In the genomic region with DNA sequence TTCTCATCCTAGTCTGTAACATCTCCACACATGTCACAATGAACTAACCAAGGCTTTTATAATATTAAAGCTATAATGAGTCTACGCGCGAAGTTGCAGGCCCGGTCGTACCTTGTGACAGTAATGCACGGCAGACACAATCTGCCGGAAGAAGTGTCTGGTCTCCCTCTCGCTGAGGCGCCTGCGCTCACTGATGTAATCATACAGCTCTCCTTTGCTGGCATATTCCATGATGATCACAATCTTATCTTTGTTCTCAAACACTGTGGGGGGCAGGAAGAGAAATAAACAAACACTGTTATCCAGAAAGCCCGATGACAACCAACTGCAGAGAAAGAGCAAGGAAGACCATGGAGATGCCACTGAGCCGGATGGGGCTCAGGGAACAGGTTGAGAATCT, we compare ENCODE assay signal across 22 mouse cellular contexts. TPM values are rescaled to one million over a fixed set of nuclear protein-coding genes. Genes with fewer than 3 reads are reported as not detected.
A peak's percentile ranks its signal among the peaks of the same experiment; 100 is the strongest.
DNase-seq lines count a peak whose midpoint lies in the region; ATAC-seq lines count a peak whose summit lies in the region.
"Had no signal": no experiment of that assay in that cellular context is flagged by ENCODE, and none has a peak within 500 bp of the region (broad histone marks: within the 10 kb centered on the region; RNA-seq: fewer than 3 reads in every experiment).

No protein-coding gene starts in this region.

- ATAC-seq in forebrain, embryonic 13.5 days = no peak
- no peak for ATAC-seq in forebrain, embryonic 11.5 days (replicated peaks; ENCODE audit: low FRiP score)
- ATAC-seq in intestine, embryonic 14.5 days (replicated peaks; ENCODE audit: low FRiP score, low TSS enrichment, low read depth) = 0 out of 2 replicates have a peak, but pooled peaks have one; percentile 12
- ATAC-seq in intestine, embryonic 15.5 days = no peak

- no peak for DNase-seq in forebrain, embryonic 11.5 days (ENCODE audit: low spot score)
- no peak for DNase-seq in intestine, embryonic 14.5 days (ENCODE audit: low spot score)
- peak; percentile 46 for DNase-seq in right cerebral cortex, adult 18-20 months
- no peak for DNase-seq in right cerebral cortex, postnatal 14 days
- no peak for DNase-seq in ovary, adult 18-20 months (ENCODE audit: low spot score)
- DNase-seq: adrenal gland, postnatal 36 days; cerebellum, adult 18-20 months; gastrocnemius, postnatal 36 days; heart, postnatal 14 days; kidney, adult 2 months; kidney, postnatal 10 days; lung, postnatal 4 days; spleen, adult 18-20 months; thymus, postnatal 25 days had no signal

- peak overlapping the region; percentile 6; the same call in 1 of the 2 replicates for H3K9ac ChIP-seq in forebrain, embryonic 13.5 days
- H3K9ac ChIP-seq in forebrain, embryonic 11.5 days (ENCODE audit: low read length) = no peak overlapping the region
- no peak overlapping the region for H3K9ac ChIP-seq in intestine, embryonic 14.5 days (ENCODE audit: low read length)
- H3K9ac ChIP-seq in intestine, embryonic 15.5 days = no peak overlapping the region
- H3K9ac ChIP-seq: embryonic facial prominence, embryonic 12.5 days; liver, embryonic 14.5 days; lung, embryonic 15.5 days had no signal

- no peaks in the 10 kb centered on the region for H3K27me3 ChIP-seq in forebrain, embryonic 13.5 days
- H3K27me3 ChIP-seq in forebrain, embryonic 11.5 days (ENCODE audit: control insufficient read depth, insufficient read depth, low read length) = no peaks in the 10 kb centered on the region
- no peaks in the 10 kb centered on the region for H3K27me3 ChIP-seq in intestine, embryonic 14.5 days (replicated peaks; ENCODE audit: control insufficient read depth, insufficient read depth, low read length)
- H3K27me3 ChIP-seq in intestine, embryonic 15.5 days (replicated peaks) = no peaks in the 10 kb centered on the region
- H3K27me3 ChIP-seq: CH12.LX; embryonic facial prominence, embryonic 12.5 days; limb, embryonic 13.5 days; lung, embryonic 15.5 days had no signal

- peaks cover 56% of the 10 kb centered on the region for H3K4me1 ChIP-seq in forebrain, embryonic 13.5 days
- peaks cover 14% of the 10 kb centered on the region for H3K4me1 ChIP-seq in forebrain, embryonic 11.5 days (replicated peaks; ENCODE audit: control insufficient read depth, insufficient read depth, low read length)
- peaks cover 43% of the 10 kb centered on the region for H3K4me1 ChIP-seq in intestine, embryonic 14.5 days (replicated peaks; ENCODE audit: control insufficient read depth, insufficient read depth, low read length)
- H3K4me1 ChIP-seq in intestine, embryonic 15.5 days (replicated peaks) = peaks cover 17% of the 10 kb centered on the region

- H3K27ac ChIP-seq in forebrain, embryonic 13.5 days = no peak overlapping the region
- no peak overlapping the region for H3K27ac ChIP-seq in forebrain, embryonic 11.5 days (ENCODE audit: low read depth, low read length)
- H3K27ac ChIP-seq in intestine, embryonic 14.5 days (ENCODE audit: low read depth) = no peak overlapping the region
- H3K27ac ChIP-seq in intestine, embryonic 15.5 days = no peak overlapping the region
- H3K27ac ChIP-seq: embryonic facial prominence, embryonic 12.5 days; liver, embryonic 14.5 days had no signal

- no peak overlapping the region for H3K4me2 ChIP-seq in forebrain, embryonic 13.5 days
- H3K4me2 ChIP-seq in forebrain, embryonic 11.5 days (ENCODE audit: low read depth, low read length, severe bottlenecking) = no peak overlapping the region
- no peak overlapping the region for H3K4me2 ChIP-seq in intestine, embryonic 14.5 days (ENCODE audit: low read length)
- H3K4me2 ChIP-seq in intestine, embryonic 15.5 days (replicated peaks) = no peak overlapping the region
- H3K4me2 ChIP-seq: embryonic facial prominence, embryonic 12.5 days; heart, embryonic 11.5 days; limb, embryonic 13.5 days; lung, embryonic 15.5 days had no signal

- 82% methylated on average over 12 of the region's 12 CpGs for WGBS in forebrain, embryonic 13.5 days
- 92% methylated on average over 12 of the region's 12 CpGs for WGBS in forebrain, embryonic 11.5 days
- WGBS in intestine, embryonic 14.5 days = 42% methylated on average over 12 of the region's 12 CpGs
- WGBS in intestine, embryonic 15.5 days = 52% methylated on average over 12 of the region's 12 CpGs

- H3K36me3 ChIP-seq in forebrain, embryonic 13.5 days (ENCODE audit: poor library complexity, severe bottlenecking) = peaks cover 5% of the 10 kb centered on the region; the same call in 1 of the 2 replicates
- H3K36me3 ChIP-seq in forebrain, embryonic 11.5 days (ENCODE audit: control insufficient read depth, insufficient read depth, low read length) = no peaks in the 10 kb centered on the region
- H3K36me3 ChIP-seq in intestine, embryonic 14.5 days (ENCODE audit: control insufficient read depth, insufficient read depth, low read length) = no peaks in the 10 kb centered on the region
- H3K36me3 ChIP-seq in intestine, embryonic 15.5 days = no peaks in the 10 kb centered on the region
- H3K36me3 ChIP-seq: embryonic facial prominence, embryonic 12.5 days; lung, embryonic 15.5 days had no signal

- H3K4me3 ChIP-seq in forebrain, embryonic 13.5 days = no peak overlapping the region
- no peak overlapping the region for H3K4me3 ChIP-seq in forebrain, embryonic 11.5 days (ENCODE audit: low read depth, low read length)
- no peak overlapping the region for H3K4me3 ChIP-seq in intestine, embryonic 14.5 days (ENCODE audit: low read depth, low read length)
- H3K4me3 ChIP-seq in intestine, embryonic 15.5 days (replicated peaks) = no peak overlapping the region
- H3K4me3 ChIP-seq: embryonic facial prominence, embryonic 12.5 days; limb, embryonic 13.5 days; lung, embryonic 15.5 days had no signal

- H3K9me3 ChIP-seq in forebrain, embryonic 13.5 days (replicated peaks) = no peaks in the 10 kb centered on the region
- H3K9me3 ChIP-seq in forebrain, embryonic 11.5 days (ENCODE audit: control insufficient read depth, low read length) = no peaks in the 10 kb centered on the region
- H3K9me3 ChIP-seq in intestine, embryonic 14.5 days (ENCODE audit: control insufficient read depth, low read length) = no peaks in the 10 kb centered on the region
- no peaks in the 10 kb centered on the region for H3K9me3 ChIP-seq in intestine, embryonic 15.5 days
- H3K9me3 ChIP-seq: embryonic facial prominence, embryonic 12.5 days; limb, embryonic 13.5 days; lung, embryonic 15.5 days had no signal

RNA-seq across cellular contexts. Expression of a gene that starts 46.5 kb away (rescaled TPM):
- 5.3 and 7.4 TPM in 2 replicates for polyA plus RNA-seq in forebrain, embryonic 13.5 days (2015; fragmentation: Nextera tagmentation; extraction: Ambion mirVana)
- polyA plus RNA-seq in forebrain, embryonic 11.5 days (2014; fragmentation: Nextera tagmentation; extraction: Ambion mirVana) = 2.9 and 3.6 TPM in 2 replicates
- 0.93 and 1.2 TPM in 2 replicates for polyA plus RNA-seq in intestine, embryonic 14.5 days (2014; fragmentation: Nextera tagmentation; extraction: Ambion mirVana)
- 0.92 and 0.97 TPM in 2 replicates for polyA plus RNA-seq in intestine, embryonic 15.5 days (2015; fragmentation: Nextera tagmentation; extraction: Ambion mirVana)
